Comparison of ENCODE assay signal across 26 mouse cellular contexts in genomic region chr2:61022411-61022810, GRCm38 (mm10). TPM values are rescaled to one million over a fixed set of nuclear protein-coding genes. Genes with fewer than 3 reads are reported as not detected.
DNase-seq lines count a peak whose midpoint lies in the region; ATAC-seq and TF ChIP-seq lines count a peak whose summit lies in the region.
"Had no signal": no experiment of that assay in that cellular context is flagged by ENCODE, and none has a peak within 500 bp of the region (broad histone marks: within the 10 kb centered on the region; RNA-seq: fewer than 3 reads in every experiment).

No protein-coding gene starts in this region.

- H3K36me3 ChIP-seq in heart, embryonic 12.5 days = no peaks in the 10 kb centered on the region
- H3K36me3 ChIP-seq in hindbrain, embryonic 10.5 days = no peaks in the 10 kb centered on the region
- H3K36me3 ChIP-seq in kidney, embryonic 16.5 days (ENCODE audit: insufficient read depth, low read length) = no peaks in the 10 kb centered on the region
- H3K36me3 ChIP-seq: embryonic facial prominence, embryonic 10.5 days; G1E; hindbrain, embryonic 15.5 days; limb, embryonic 13.5 days; liver, embryonic 12.5 days; neural tube, embryonic 12.5 days had no signal

- peak; percentile 42 for DNase-seq in heart, adult 11 months
- peak; percentile 43 for DNase-seq in brain, embryonic 14.5 days (ENCODE audit: low read depth)
- peak; percentile 10 to 18 for DNase-seq in layer of hippocampus, adult 8-10 months (ENCODE audit: low spot score in 2 of 2)
- peak; percentile 7 to 27 for DNase-seq in layer of hippocampus, postnatal 36 days
- no peak for DNase-seq in hindbrain, embryonic 10.5 days (ENCODE audit: low spot score)
- DNase-seq in testis, postnatal 10 days (ENCODE audit: low spot score) = no peak
- DNase-seq: adrenal gland, postnatal 14 days; cerebellum, adult 11 months; cerebellum, postnatal 10 days; gastrocnemius, postnatal 25 days; heart, adult 2 months; kidney, postnatal 10 days; lung, adult 18-20 months; lung, postnatal 14 days; midbrain, embryonic 14.5 days; thymus, postnatal 4 days had no signal

- H3K4me2 ChIP-seq in heart, embryonic 12.5 days = no peak overlapping the region
- H3K4me2 ChIP-seq in kidney, embryonic 16.5 days (replicated peaks; ENCODE audit: low read depth, low read length) = no peak overlapping the region
- H3K4me2 ChIP-seq: forebrain, embryonic 13.5 days; hindbrain, embryonic 15.5 days; limb, embryonic 13.5 days; liver, embryonic 12.5 days; neural tube, embryonic 12.5 days had no signal

- no peak overlapping the region for H3K9ac ChIP-seq in heart, embryonic 12.5 days
- no peak overlapping the region for H3K9ac ChIP-seq in kidney, embryonic 16.5 days (replicated peaks; ENCODE audit: low read length)
- H3K9ac ChIP-seq: forebrain, embryonic 13.5 days; hindbrain, embryonic 15.5 days; limb, embryonic 13.5 days; liver, embryonic 12.5 days; neural tube, embryonic 12.5 days had no signal

- H3K9me3 ChIP-seq in heart, embryonic 12.5 days (replicated peaks) = 0 out of 2 replicates have a peak, but pooled peaks cover 3% of the 10 kb centered on the region
- H3K9me3 ChIP-seq in hindbrain, embryonic 10.5 days = 0 out of 2 replicates have a peak, but pooled peaks cover 3% of the 10 kb centered on the region
- H3K9me3 ChIP-seq in kidney, embryonic 16.5 days (ENCODE audit: low read length) = 0 out of 2 replicates have a peak, but pooled peaks cover 3% of the 10 kb centered on the region
- H3K9me3 ChIP-seq: embryonic facial prominence, embryonic 10.5 days; forebrain, embryonic 13.5 days; G1E; hindbrain, embryonic 15.5 days; liver, embryonic 12.5 days; neural tube, embryonic 12.5 days had no signal

- H3K4me1 ChIP-seq in heart, embryonic 12.5 days (replicated peaks) = peaks cover 5% of the 10 kb centered on the region; the same call in 1 of the 2 replicates
- H3K4me1 ChIP-seq in hindbrain, embryonic 10.5 days (replicated peaks) = no peaks in the 10 kb centered on the region
- H3K4me1 ChIP-seq in kidney, embryonic 16.5 days (ENCODE audit: insufficient read depth, low read length) = no peaks in the 10 kb centered on the region
- H3K4me1 ChIP-seq: embryonic facial prominence, embryonic 10.5 days; forebrain, embryonic 13.5 days; hindbrain, embryonic 15.5 days; limb, embryonic 13.5 days; liver, embryonic 12.5 days; neural tube, embryonic 12.5 days had no signal

- no peak overlapping the region for H3K4me3 ChIP-seq in heart, embryonic 12.5 days
- H3K4me3 ChIP-seq in hindbrain, embryonic 10.5 days = no peak overlapping the region
- H3K4me3 ChIP-seq in kidney, embryonic 16.5 days (ENCODE audit: low read length) = no peak overlapping the region
- H3K4me3 ChIP-seq: embryonic facial prominence, embryonic 10.5 days; forebrain, embryonic 13.5 days; heart, adult 2 months; hindbrain, embryonic 15.5 days; limb, embryonic 13.5 days; liver, embryonic 12.5 days; neural tube, embryonic 12.5 days had no signal

- H3K27me3 ChIP-seq in heart, embryonic 12.5 days (replicated peaks) = no peaks in the 10 kb centered on the region
- H3K27me3 ChIP-seq in hindbrain, embryonic 10.5 days (ENCODE audit: insufficient read depth, poor library complexity, severe bottlenecking) = no peaks in the 10 kb centered on the region
- H3K27me3 ChIP-seq in kidney, embryonic 16.5 days (ENCODE audit: insufficient read depth, low read length) = no peaks in the 10 kb centered on the region
- H3K27me3 ChIP-seq: CH12.LX; forebrain, embryonic 13.5 days; hindbrain, embryonic 15.5 days; limb, embryonic 13.5 days; liver, embryonic 12.5 days; neural tube, embryonic 12.5 days had no signal

- ATAC-seq in heart, embryonic 12.5 days (ENCODE audit: insufficient number of reproducible peaks, low FRiP score) = no peak
- no peak for ATAC-seq in kidney, embryonic 16.5 days (ENCODE audit: low FRiP score, low TSS enrichment)
- ATAC-seq: forebrain, embryonic 13.5 days; liver, embryonic 12.5 days had no signal

- no peak for TF ChIP-seq CTCF in brain, embryonic 14.5 days (IDR thresholded peaks at IDR 0.05; ENCODE audit: borderline replicate concordance, extremely low read depth, insufficient read depth, insufficient read length)

- WGBS in heart, embryonic 12.5 days = 86% methylated on average over 5 of the region's 5 CpGs
- 92% methylated on average over 5 of the region's 5 CpGs for WGBS in hindbrain, embryonic 10.5 days
- WGBS in kidney, embryonic 16.5 days = 95% methylated on average over 5 of the region's 5 CpGs

- no peak for TF ChIP-seq POLR2A in brain, embryonic 14.5 days (IDR thresholded peaks at IDR 0.05; ENCODE audit: borderline replicate concordance, extremely low read depth, insufficient read depth, insufficient read length, poor library complexity, severe bottlenecking)

- no peak overlapping the region for H3K27ac ChIP-seq in heart, embryonic 12.5 days (ENCODE audit: poor library complexity, severe bottlenecking)
- no peak overlapping the region for H3K27ac ChIP-seq in hindbrain, embryonic 10.5 days
- H3K27ac ChIP-seq in kidney, embryonic 16.5 days (ENCODE audit: low read length) = no peak overlapping the region
- H3K27ac ChIP-seq: embryonic facial prominence, embryonic 10.5 days; forebrain, embryonic 13.5 days; heart, adult 2 months; hindbrain, embryonic 15.5 days; limb, embryonic 13.5 days; liver, embryonic 12.5 days; neural tube, embryonic 12.5 days had no signal

RNA-seq across cellular contexts. Expression of gene Rbms1, which starts 59.4 kb away (rescaled TPM):
- polyA plus RNA-seq in heart, embryonic 12.5 days (2016; fragmentation: Nextera tagmentation; extraction: Ambion mirVana) = 107 and 114 TPM in 2 replicates
- 28.0 and 45.5 TPM in 2 replicates for polyA plus RNA-seq in brain, embryonic 14.5 days (2012; rRNA removed)
- 10 to 100 TPM; 12.5 to 16.6 (median 13.3) TPM for total RNA-seq in layer of hippocampus, adult 8-10 months (2022)
- total RNA-seq in layer of hippocampus, postnatal 36 days (2021) = 10 to 100 TPM; 11.2 to 16.0 TPM
- polyA plus RNA-seq in hindbrain, embryonic 10.5 days (2016; fragmentation: Nextera tagmentation; extraction: Ambion mirVana) = 69.7 and 82.1 TPM in 2 replicates
- 112 and 130 TPM in 2 replicates for polyA plus RNA-seq in kidney, embryonic 16.5 days (2015; fragmentation: Nextera tagmentation; extraction: Ambion mirVana)

Comparison
In these comparisons a context has a peak if more than half of its experiments do, and no peak if none do; other contexts are left out.
1. DNase-seq: peak in heart, adult 11 months (single experiment), brain, embryonic 14.5 days (single experiment), layer of hippocampus, adult 8-10 months (2 of 2) and layer of hippocampus, postnatal 36 days (2 of 2); none in hindbrain, embryonic 10.5 days (single experiment) and testis, postnatal 10 days (single experiment).